Mouse (Mus musculus) lung, postnatal 14 days (tissue): ENCODE data around the gene Mctp1.
A peak's percentile ranks its signal among the peaks of the same experiment; 100 is the strongest.

ENCODE experiments used
- DNase-seq: peaks from one replicate; pipeline ENCODE4 v3.0.0; 2021

Mctp1 gene

GRCm38 (mm10) chr13:76838031-76838430 lies 453.7 kb downstream of the Mctp1 start:
- no peak for DNase-seq

DNA sequence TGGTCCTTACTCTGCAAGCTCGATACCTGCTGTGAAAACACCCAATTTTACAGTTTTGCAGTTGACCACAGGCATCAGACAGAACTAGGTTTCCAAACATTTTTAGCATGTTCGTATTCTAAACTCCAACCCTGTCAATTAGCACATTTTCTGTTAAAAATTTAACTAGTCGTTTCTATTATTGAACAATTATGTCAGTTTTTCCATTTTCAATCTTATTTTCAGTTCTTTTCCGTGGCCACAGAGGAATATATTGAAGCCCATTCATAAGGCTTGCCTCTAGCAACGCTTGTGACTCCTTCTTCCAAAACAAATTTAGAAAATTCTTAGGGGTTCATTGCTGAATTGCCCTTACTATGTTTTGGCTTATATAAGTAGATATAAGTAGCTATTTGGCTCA lies 456.4 kb downstream of the Mctp1 start:
- DNase-seq = no peak

GRCm38 (mm10) chr13:76844629-76845255 lies 460.4 kb downstream of the Mctp1 start:
- DNase-seq = peak; percentile 56

DNA sequence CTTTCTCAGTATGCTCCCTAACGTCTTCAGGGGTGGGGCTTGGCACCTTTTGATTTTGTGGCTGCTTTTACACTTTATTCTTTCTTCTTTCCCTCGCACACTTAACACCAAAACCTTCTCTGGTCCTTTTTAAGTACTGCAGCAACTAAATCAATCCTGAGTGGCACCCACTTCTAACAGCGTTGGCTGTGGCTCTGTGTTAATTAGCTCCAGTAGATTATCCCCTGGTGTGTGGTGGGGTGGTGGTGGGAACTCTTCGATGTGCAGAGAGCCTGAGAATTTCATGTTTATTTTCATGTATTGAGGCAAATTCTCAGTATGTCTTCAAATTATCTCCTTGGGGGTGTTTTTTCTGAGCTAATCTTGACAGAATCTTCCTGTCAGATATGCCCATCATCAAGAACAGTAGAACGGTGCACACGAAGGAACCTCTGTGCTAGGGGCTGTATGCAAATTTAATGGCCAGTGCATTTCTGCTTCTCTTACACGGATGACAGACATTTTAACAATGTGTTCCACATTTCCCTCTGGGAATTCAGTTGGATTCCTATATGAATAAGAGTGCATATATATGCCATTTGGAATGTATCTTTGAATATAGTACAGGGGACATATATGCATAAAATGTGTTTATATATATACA lies 466.2 kb downstream of the Mctp1 start:
- no peak for DNase-seq

GRCm38 (mm10) chr13:76854306-76854705 lies 470.0 kb downstream of the Mctp1 start:
- no peak for DNase-seq

- no peak for DNase-seq
Measured at GRCm38 (mm10) chr13:76855021-76855420, 470.7 kb downstream of the Mctp1 start.

DNA sequence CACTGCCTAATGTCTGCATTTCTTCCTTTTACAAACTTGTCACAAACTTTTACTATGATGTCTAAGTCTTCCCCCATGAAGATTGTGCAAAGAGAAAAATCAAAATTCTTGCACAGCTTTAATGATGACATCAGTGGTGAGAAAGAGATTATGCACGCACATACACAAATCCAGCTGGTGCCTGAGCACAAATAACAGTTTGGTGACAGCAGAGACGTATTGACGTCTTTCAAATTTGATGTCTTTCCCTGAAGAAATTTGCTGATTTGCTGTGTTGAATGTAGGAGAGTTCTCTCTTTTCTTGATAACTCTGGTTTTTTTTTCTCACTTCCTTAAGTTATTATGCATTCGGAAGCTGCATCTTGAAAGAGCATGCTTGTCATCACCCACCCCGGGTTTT lies 472.7 kb downstream of the Mctp1 start:
- no peak for DNase-seq

GRCm38 (mm10) chr13:76858078-76858482 lies 473.7 kb downstream of the Mctp1 start:
- DNase-seq = no peak

DNA sequence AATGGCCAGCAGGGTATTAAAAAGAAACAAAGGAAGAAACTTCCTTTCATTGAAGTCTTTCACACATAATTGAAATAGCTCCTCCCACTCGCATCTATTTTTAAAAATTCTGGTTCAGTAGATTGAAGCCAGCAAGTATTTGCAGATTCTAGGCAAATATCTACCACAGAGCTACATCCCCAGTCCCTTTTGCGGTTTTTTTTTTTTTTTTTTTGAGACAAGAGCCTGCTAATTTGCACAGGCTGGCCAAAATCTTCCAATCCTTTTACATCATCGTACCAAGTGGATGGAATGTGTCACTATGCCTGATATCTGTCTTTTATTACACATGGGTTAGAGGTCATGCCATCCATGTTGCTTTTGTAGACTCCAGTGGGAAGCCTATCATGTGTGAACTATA lies 486.0 kb downstream of the Mctp1 start:
- DNase-seq = no peak

DNA sequence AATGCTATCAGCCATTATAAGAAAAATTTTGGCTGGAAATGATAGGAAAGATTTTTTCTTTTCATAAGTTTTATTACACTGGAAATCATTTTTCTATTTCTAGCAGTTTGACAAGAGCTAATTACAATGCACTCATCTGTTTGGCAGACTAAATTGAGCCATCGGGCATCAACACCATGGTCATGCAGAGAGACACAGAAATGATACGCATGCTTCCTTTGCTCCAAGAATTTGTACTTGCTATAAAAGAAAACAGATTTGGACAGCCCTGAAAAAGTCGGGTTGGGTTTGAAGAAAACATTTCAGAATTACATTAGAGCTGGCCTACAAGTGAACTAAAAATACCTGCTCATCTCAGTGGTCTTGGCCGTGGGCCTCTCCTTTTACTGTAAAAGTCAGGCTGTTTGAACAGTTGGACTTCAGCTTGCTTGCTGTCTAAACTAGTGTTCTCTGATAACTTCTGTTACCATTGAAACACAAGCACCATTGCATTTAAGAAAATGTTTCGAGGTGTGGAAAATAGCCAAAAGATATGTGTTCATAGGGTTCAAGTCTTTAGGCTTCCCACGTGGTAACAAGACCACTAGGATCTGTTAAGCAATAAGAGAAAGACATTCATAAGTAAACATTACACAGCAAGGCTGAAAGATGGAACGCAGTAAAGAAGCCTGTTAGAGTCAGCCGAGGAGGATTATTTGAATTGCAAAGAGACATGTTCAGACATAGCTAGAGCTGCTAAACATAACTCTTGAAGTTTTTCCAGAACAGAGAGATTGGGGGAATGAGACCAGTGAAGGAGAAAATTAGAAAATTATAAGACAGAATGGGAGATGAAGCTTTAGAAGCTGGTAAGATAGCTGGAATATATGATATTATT lies 493.8 kb downstream of the Mctp1 start:
- no peak for DNase-seq

GRCm38 (mm10) chr13:76879008-76879407 lies 494.7 kb downstream of the Mctp1 start:
- DNase-seq = no peak

DNA sequence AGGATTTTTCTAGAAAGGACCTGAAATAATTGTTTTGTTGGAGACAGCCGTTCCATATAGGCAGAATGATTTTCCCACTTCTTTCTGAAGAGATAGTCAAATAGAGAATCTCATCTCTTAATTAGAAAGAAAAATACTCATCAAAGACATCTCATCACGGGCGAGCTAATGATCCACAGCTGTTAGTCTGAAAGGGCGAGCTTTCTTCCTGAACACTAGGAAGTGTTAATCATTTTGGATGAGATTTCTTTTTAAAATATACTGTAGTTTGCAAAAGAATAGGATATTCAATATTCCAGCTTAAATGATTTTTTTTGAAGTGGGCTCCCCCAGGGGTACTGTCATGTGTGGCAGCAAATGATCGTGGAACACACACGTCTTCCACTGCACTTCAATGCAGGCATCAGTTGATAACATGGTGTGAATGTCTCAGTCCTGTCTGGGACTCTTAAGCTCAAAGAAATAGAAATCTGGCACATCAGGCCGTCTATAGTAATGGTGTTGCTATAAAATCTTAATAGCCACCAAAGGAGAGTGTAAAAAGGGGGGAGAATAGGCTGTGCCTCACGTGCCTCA lies 500.3 kb downstream of the Mctp1 start:
- DNase-seq = no peak

GRCm38 (mm10) chr13:76892987-76893386 lies 508.7 kb downstream of the Mctp1 start:
- DNase-seq = no peak

DNA sequence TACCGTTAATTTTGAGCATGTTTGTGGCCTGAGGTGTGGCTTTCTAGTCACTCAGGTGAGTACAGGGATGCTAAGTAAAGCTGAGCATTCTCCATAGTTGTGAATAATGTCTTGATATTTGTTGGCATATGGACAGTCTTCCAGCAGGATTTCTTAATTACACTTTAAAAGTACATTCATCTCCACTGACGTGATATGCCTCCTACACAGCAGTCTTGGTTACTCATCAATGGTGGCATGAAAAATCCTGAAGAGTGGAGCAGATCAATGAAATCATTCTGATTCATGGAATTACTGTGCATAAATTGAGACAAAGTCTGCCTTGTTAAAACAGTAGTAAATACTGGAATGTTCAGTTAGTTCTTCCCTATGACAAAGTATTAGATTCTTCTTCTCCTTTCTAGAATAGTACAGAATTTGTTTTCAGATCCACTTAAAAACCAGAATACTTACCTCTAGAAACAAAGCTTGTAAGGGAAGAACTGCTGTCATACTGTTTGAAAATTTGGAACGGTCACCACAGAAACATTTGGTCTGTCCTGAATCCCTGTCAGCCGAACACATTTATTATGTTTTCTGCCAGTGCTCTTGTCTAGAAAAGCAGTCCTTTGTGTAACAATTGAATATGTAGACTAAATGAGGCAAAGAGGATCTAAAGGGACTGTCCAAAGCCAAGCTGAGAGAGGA lies 511.6 kb downstream of the Mctp1 start:
- DNase-seq = no peak

DNA sequence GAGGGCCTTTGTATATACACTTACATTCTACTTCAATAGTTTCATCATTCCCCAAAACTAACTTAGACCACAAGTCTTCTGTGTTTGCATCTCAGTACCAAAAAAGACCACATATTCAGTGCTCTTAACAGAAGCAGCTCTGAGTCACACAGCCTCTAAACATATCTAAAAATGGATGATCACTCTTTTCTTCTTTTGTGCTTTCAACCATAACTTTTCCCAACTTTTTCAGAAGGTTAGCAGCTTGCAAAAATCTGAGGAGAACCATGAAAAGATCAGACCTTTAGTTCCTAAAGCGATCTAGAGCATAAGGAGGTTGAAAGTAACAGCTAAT lies 512.1 kb downstream of the Mctp1 start:
- no peak for DNase-seq

DNA sequence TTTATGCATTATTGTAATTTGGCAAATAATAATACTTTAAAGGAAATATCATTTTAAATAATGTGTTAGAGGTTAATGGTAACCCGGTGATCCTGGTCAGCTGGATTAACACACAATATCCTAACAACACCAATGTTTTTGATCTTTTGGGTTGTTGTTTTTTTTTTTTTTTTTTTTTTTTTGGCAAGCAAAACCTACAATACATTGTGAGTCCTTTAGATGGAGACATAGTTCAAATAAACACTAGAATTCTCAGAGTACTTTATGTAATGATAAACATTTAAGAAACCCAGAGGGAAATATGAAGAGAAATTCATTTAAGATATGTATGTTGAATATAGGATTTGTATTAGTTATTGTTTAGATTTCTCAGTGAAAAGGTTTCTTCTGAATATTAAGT lies 534.0 kb downstream of the Mctp1 start:
- no peak for DNase-seq

DNA sequence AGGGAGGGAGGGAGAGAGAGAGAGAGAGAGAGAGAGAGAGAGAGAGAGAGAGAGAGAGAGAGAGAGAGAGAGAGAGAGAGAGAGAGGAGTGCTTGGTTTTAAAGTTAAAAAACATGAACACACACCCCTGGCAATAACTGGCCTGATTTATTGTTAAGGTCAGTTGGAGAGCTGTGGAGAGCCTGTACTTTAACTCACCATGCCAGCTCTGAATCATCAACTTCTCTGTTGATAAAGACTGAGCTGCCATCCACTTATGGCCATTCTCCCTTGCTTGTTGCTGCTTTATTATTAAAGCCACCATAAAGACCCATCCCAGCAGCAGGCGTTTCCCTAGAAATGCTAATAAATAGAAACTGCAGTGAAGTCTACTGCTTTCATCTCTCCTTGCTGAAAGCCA lies 542.5 kb downstream of the Mctp1 start:
- no peak for DNase-seq

GRCm38 (mm10) chr13:76927875-76928440 lies 543.6 kb downstream of the Mctp1 start:
- DNase-seq = no peak

DNA sequence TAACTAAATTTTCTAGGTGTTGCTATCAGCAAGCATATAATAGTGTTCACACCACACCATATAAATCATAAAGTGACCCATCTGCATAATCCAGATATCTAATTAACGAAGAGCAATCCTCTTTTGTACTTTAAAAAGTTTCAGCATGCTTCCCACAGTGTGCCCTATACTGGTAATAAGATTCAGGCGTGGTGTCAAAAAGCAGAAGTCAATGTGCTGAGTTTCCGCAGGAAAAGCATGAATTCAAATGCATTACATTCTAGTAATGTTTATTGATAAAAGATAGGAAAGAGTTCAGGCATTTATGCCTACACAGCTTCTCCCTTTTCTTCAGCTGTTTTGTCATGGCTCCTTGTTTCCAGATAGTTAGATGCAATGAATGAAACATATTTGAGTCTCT lies 544.8 kb downstream of the Mctp1 start:
- no peak for DNase-seq

- DNase-seq = no peak
Measured at GRCm38 (mm10) chr13:76932933-76933332, 548.6 kb downstream of the Mctp1 start.

DNA sequence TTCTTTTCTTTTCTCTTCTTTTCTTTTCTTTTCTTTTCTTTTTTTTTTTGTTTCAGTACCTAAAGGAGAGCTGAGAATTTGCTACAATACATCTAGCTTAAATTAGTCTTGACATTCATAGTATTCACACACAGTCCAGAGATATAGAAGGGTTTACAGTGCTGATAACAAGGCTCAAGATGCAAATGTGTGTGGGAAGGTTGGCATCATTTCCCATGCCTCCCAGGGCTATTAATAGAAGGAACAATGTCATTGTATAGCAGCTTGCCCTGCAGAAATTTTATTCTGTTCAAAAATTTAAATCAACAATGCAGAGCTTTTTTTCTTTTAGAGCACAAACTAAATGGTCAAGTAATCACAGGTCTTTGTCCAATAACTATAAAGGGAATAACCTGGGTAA lies 564.9 kb downstream of the Mctp1 start:
- DNase-seq = no peak

GRCm38 (mm10) chr13:76967588-76967987 lies 583.3 kb downstream of the Mctp1 start:
- no peak for DNase-seq

DNA sequence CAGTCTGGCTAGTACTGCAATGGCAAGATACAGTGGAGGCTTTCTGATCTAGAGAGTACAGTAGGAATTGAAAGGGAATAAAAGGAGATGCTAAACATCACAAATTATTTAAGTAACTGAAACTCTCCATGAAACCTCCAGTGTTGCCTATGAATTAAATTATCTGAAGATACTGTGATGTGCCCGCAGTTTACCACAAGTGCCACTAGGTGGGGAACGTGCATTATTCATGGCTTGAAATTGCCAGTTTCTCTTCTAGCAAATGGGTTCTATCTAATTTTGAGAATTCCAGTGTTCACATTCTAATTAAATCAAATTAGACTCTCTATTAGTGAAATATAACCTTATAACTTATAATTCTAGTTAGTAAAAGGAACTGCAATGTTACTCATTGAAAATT lies 585.1 kb downstream of the Mctp1 start:
- peak; percentile 16 for DNase-seq
